ENCODE assay signal across 8 mouse cellular contexts in the genomic region with DNA sequence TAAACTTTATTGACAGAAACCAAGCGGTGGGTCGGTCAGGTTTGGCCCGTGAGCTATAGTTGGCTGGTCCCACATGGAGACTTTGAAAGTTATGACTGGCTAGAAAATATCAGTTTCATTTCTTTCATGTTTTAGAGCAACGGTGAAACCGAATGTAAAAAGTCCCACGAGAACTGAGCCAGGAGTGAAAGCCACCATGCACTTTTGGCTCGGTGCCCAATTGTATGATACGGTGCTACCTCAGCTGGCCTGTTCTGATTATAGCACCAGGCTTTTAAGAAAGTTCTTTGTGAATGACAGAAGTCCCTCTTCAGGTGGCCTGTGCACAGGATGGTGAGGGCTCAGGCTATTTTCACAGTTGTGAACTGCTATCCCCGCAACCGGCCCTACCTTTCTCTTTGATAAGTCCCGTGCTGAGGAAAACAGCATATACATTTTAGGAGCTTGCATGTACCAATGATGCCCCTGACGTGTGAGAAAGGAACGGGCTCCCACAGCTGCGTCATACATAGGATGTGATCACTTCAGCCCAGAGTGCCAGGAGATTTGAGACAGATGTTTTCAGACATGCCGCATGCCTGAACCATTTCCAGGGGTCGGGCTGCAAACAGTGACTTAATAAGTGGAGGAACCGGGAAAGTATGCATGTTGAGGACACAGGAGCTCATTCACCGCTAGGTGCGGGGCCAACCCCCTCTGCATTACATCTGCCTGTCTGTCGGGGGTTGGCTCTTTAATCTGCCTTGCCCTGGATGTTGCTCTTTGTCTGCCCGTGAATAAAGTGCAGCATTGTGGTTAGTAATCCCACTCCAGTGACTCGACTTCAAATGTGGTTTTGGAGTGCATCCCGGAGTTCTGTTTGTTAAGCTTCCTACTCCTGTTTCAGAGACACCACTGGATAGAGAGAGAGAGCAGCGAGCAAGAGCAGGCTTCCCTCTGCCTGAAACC.
A peak's percentile ranks its signal among the peaks of the same experiment; 100 is the strongest.
DNase-seq lines count a peak whose midpoint lies in the region; ATAC-seq lines count a peak whose summit lies in the region.

No protein-coding gene starts in this region.

- peak overlapping the region; percentile 40 for H3K4me2 ChIP-seq in forebrain, embryonic 15.5 days (replicated peaks)
- H3K4me2 ChIP-seq in stomach, embryonic 15.5 days: peak overlapping the region; percentile 45

- DNase-seq in 3134 (ENCODE audit: extremely low read depth, insufficient read length, low spot score): peak; percentile 87
- peak; percentile 87 for DNase-seq in Muller cell, postnatal 12 days (ENCODE audit: inconsistent ontology term)
- DNase-seq in heart, postnatal 25 days (ENCODE audit: low spot score): peak; percentile 20
- peak; percentile 13 for DNase-seq in layer of hippocampus, adult 9-10 months (ENCODE audit: low spot score)
- peak; percentile 47 for DNase-seq in midbrain, embryonic 10.5 days (ENCODE audit: low spot score)
- no peak for DNase-seq in adrenal gland, adult 18-20 months (ENCODE audit: low spot score in 2 of 2)

- no peak overlapping the region for H3K4me3 ChIP-seq in forebrain, embryonic 15.5 days
- peak overlapping the region; percentile 12; the same call in 1 of the 2 replicates for H3K4me3 ChIP-seq in midbrain, embryonic 10.5 days
- no peak overlapping the region for H3K4me3 ChIP-seq in stomach, embryonic 15.5 days (replicated peaks)

- H3K27me3 ChIP-seq in forebrain, embryonic 15.5 days: no peaks in the 10 kb centered on the region
- peaks cover 30% of the 10 kb centered on the region; the same call in 1 of the 2 replicates for H3K27me3 ChIP-seq in midbrain, embryonic 10.5 days (ENCODE audit: low read depth, poor library complexity, severe bottlenecking)
- H3K27me3 ChIP-seq in stomach, embryonic 15.5 days (replicated peaks): no peaks in the 10 kb centered on the region

- H3K4me1 ChIP-seq in forebrain, embryonic 15.5 days: peaks cover 13% of the 10 kb centered on the region
- H3K4me1 ChIP-seq in midbrain, embryonic 10.5 days: peaks cover 15% of the 10 kb centered on the region
- peaks cover 8% of the 10 kb centered on the region; the same call in 1 of the 2 replicates for H3K4me1 ChIP-seq in stomach, embryonic 15.5 days

- no peak overlapping the region for H3K27ac ChIP-seq in forebrain, embryonic 15.5 days (replicated peaks)
- H3K27ac ChIP-seq in midbrain, embryonic 10.5 days (replicated peaks): no peak overlapping the region; the same call in 1 of the 2 replicates
- peak overlapping the region; percentile 73 for H3K27ac ChIP-seq in stomach, embryonic 15.5 days

- H3K9ac ChIP-seq in forebrain, embryonic 15.5 days (replicated peaks): no peak overlapping the region
- H3K9ac ChIP-seq in stomach, embryonic 15.5 days: no peak overlapping the region

- ATAC-seq in forebrain, embryonic 15.5 days (replicated peaks): peak; percentile 68
- peak; percentile 58; the same call in 1 of the 2 replicates for ATAC-seq in stomach, embryonic 15.5 days (ENCODE audit: insufficient read depth, low FRiP score, low read depth)

- no peaks in the 10 kb centered on the region for H3K36me3 ChIP-seq in forebrain, embryonic 15.5 days
- no peaks in the 10 kb centered on the region for H3K36me3 ChIP-seq in midbrain, embryonic 10.5 days
- no peaks in the 10 kb centered on the region for H3K36me3 ChIP-seq in stomach, embryonic 15.5 days

- WGBS in forebrain, embryonic 15.5 days: 27% methylated on average over 24 of the region's 24 CpGs
- 53% methylated on average over 24 of the region's 24 CpGs for WGBS in midbrain, embryonic 10.5 days
- 43% methylated on average over 24 of the region's 24 CpGs for WGBS in stomach, embryonic 15.5 days

- intact Hi-C loops in heart, postnatal 25 days (cut with DNase I): no loop called here

- H3K9me3 ChIP-seq in forebrain, embryonic 15.5 days: no peaks in the 10 kb centered on the region
- H3K9me3 ChIP-seq in midbrain, embryonic 10.5 days (replicated peaks): no peaks in the 10 kb centered on the region
- no peaks in the 10 kb centered on the region for H3K9me3 ChIP-seq in stomach, embryonic 15.5 days

Comparison
In these comparisons a context has a peak if more than half of its experiments do, and no peak if none do; other contexts are left out.
1. DNase-seq: peak in 3134 (single experiment), Muller cell, postnatal 12 days (single experiment), heart, postnatal 25 days (single experiment), layer of hippocampus, adult 9-10 months (single experiment) and midbrain, embryonic 10.5 days (single experiment); none in adrenal gland, adult 18-20 months (0 of 2).